In genomic region chr4:32572118-32572517, GRCm38 (mm10) we compare ENCODE assay signal across 9 mouse cellular contexts. TPM values are rescaled to one million over a fixed set of nuclear protein-coding genes. Genes with fewer than 3 reads are reported as not detected.
DNase-seq lines count a peak whose midpoint lies in the region; ATAC-seq and TF ChIP-seq lines count a peak whose summit lies in the region.
"Had no signal": no experiment of that assay in that cellular context is flagged by ENCODE, and none has a peak within 500 bp of the region (broad histone marks: within the 10 kb centered on the region; RNA-seq: fewer than 3 reads in every experiment).

No protein-coding gene starts in this region.

- no peak for TF ChIP-seq POLR2A in MEL (IDR thresholded peaks at IDR 0.05; ENCODE audit: control insufficient read depth in 1 of 2, insufficient read depth in 1 of 2, low read depth in 1 of 2, low read length in 2 of 2, poor library complexity in 1 of 2)

- no peaks in the 10 kb centered on the region for H3K9me3 ChIP-seq in MEL (replicated peaks; ENCODE audit: insufficient read depth, low read length)

- no peak overlapping the region for H3K9ac ChIP-seq in MEL (ENCODE audit: control insufficient read depth, low read depth, low read length, poor library complexity, severe bottlenecking)

- TF ChIP-seq RAD21 in MEL (IDR thresholded peaks at IDR 0.05; ENCODE audit: low read depth, low read length): peak; percentile 88

- no peaks in the 10 kb centered on the region for H3K79me2 ChIP-seq in MEL (ENCODE audit: control insufficient read depth, insufficient read depth, low read length, poor library complexity)

- peak; percentile 51 for ATAC-seq in megakaryocyte, adult 5-6 weeks (ENCODE audit: poor library complexity, severe bottlenecking)

- peaks cover 0 to 3% of the 10 kb centered on the region in 2 experiments; a peak in 1 of 4 replicates for H3K36me3 ChIP-seq in MEL (ENCODE audit: control insufficient read depth in 1 of 2, insufficient read depth in 2 of 2, low read length in 2 of 2)
- peaks cover 7% of the 10 kb centered on the region; the same call in 1 of the 2 replicates for H3K36me3 ChIP-seq in splenic B cell, adult 2 months (ENCODE audit: control insufficient read depth, insufficient read depth, low read length, poor library complexity, severe bottlenecking)

- H3K27ac ChIP-seq in MEL (ENCODE audit: control insufficient read depth, low read depth, low read length): no peak overlapping the region

- H3K27me3 ChIP-seq in MEL (ENCODE audit: control insufficient read depth in 1 of 2, insufficient read depth in 2 of 2, low read length in 2 of 2): peaks cover 2% of the 10 kb centered on the region in 2 experiments; a peak in 2 of 4 replicates
- H3K27me3 ChIP-seq in splenic B cell, adult 2 months (ENCODE audit: control insufficient read depth, insufficient read depth, low read length, poor library complexity, severe bottlenecking): no peaks in the 10 kb centered on the region

- H3K4me1 ChIP-seq in MEL (ENCODE audit: control insufficient read depth in 1 of 2, insufficient read depth in 2 of 2, low read length in 2 of 2): peaks cover 0 to 7% of the 10 kb centered on the region in 2 experiments; a peak in 1 of 4 replicates

- peak; percentile 49 for DNase-seq in layer of hippocampus, adult 11-12 months (ENCODE audit: low spot score)
- no peak for DNase-seq in layer of hippocampus, adult 9-11 months
- peak; percentile 67 for DNase-seq in MEL (ENCODE audit: low read depth, low spot score)
- peak; percentile 71 to 76 for DNase-seq in cerebellum, postnatal 14 days
- peak; percentile 58 to 66 for DNase-seq in heart, postnatal 14 days
- peak; percentile 56 for DNase-seq in kidney, postnatal 14 days
- peak; percentile 80 for DNase-seq in splenic B cell, adult 2 months (ENCODE audit: low read depth, low spot score)

- intact Hi-C loops in heart, postnatal 14 days (cut with DNase I): loop anchor here (1.0 to 10.0 kb wide), 4 partner anchors 335 to 597 kb away; partner anchors contain the start of gene Bach2

- no peak overlapping the region for H3K4me3 ChIP-seq in MEL (ENCODE audit: control insufficient read depth in 1 of 2, insufficient read depth in 1 of 2, low read depth in 2 of 2, low read length in 2 of 2)

- no peak for TF ChIP-seq EP300 in MEL (IDR thresholded peaks at IDR 0.05; ENCODE audit: low read depth in 1 of 2, low read length in 2 of 2)

- TF ChIP-seq CTCF in MEL (IDR thresholded peaks at IDR 0.05 in 2 of 3, conservative IDR thresholded peaks at IDR 0.05 in 1 of 3; ENCODE audit: control insufficient read depth in 1 of 3, insufficient read depth in 1 of 3, low read depth in 2 of 3, low read length in 3 of 3, poor library complexity in 1 of 3, severe bottlenecking in 1 of 3): peak; percentile 36 to 83 (median 60); a peak in 5 of 6 replicates

TF ChIP-seq in MEL, 35 proteins besides CTCF, POLR2A, EP300 and RAD21:
- TF ChIP-seq HCFC1 (IDR thresholded peaks at IDR 0.05; ENCODE audit: low read depth, low read length) (no peak), MYC (IDR thresholded peaks at IDR 0.05; ENCODE audit: low read depth, low read length) (0 out of 2 replicates have a peak, but pooled peaks have one; percentile 33), MYB (IDR thresholded peaks at IDR 0.05; ENCODE audit: low read depth, low read length) (no peak), ZC3H11A (IDR thresholded peaks at IDR 0.05; ENCODE audit: low read depth, low read length) (peak; percentile 65), ZNF384 (IDR thresholded peaks at IDR 0.05; ENCODE audit: low read depth, low read length) (peak; percentile 78), MAX (IDR thresholded peaks at IDR 0.05; ENCODE audit: low read length) (0 out of 2 replicates have a peak, but pooled peaks have one; percentile 29), SMC3 (IDR thresholded peaks at IDR 0.05; ENCODE audit: low read depth, low read length) (peak; percentile 78), E2F4 (IDR thresholded peaks at IDR 0.05; ENCODE audit: borderline replicate concordance, low read depth, low read length) (no peak)

RNA-seq across cellular contexts. Expression of gene Gja10, which starts 30.4 kb away (rescaled TPM):
- total RNA-seq in MEL (2012; rRNA removed): not detected in 2 replicates
- polyA plus RNA-seq in MEL (2012; ENCODE audit: insufficient read depth in 1 of 2, insufficient read length in 2 of 2, low read depth in 1 of 2, low replicate concordance in 2 of 2, missing spikeins in 1 of 2): not detected
- total RNA-seq in heart, postnatal 14 days (2021): not detected
- total RNA-seq in megakaryocyte, adult 5-6 weeks (2015): not detected in 2 replicates
- not detected in 2 replicates for total RNA-seq in megakaryocyte, adult 5-6 weeks (2017)
- total RNA-seq: adrenal gland, postnatal 36 days had no signal

RNA-seq across cellular contexts. Expression of gene Casp8ap2, which starts 43.1 kb away (rescaled TPM):
- 29.8 and 31.1 TPM in 2 replicates for total RNA-seq in MEL (2012; rRNA removed)
- 10 to 100 TPM; 18.2 to 93.5 TPM for polyA plus RNA-seq in MEL (2012; ENCODE audit: insufficient read depth in 1 of 2, insufficient read length in 2 of 2, low read depth in 1 of 2, low replicate concordance in 2 of 2, missing spikeins in 1 of 2)
- 1 to 10 TPM; 6.3 to 6.4 TPM for total RNA-seq in heart, postnatal 14 days (2021)
- total RNA-seq in megakaryocyte, adult 5-6 weeks (2015): 30.0 and 33.3 TPM in 2 replicates
- total RNA-seq in megakaryocyte, adult 5-6 weeks (2017): 36.5 and 46.9 TPM in 2 replicates
